Mouse (Mus musculus): Measurements from ENCODE around the gene Fam173b.

DNA sequence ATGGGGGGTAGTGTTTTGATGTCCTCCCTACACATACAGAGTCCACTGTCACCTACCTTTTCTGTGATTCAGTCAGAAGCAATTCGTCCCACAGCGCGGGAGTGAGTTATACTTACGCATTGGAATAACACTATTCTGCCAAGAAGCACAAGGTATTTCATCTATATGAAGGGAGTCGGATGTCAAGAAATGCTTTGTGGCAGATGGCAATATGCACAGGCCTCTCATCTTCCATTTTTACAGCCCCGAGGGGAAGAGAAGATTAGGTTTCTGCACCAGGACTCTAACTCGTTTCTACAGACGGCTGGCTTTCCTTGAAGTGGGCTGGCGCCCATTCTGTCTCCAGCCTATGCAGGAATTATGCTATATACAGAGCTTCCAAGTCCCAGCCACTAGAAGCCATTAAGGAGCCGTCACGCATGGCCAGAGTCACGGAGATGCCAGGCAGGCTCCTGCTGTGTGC is 29.8 kb downstream of the Fam173b start:
- TF ChIP-seq CTCF (conservative IDR thresholded peaks at IDR 0.05; ENCODE audit: insufficient read depth, insufficient read length, low read depth, low read length) (no peak), POLR2A (IDR thresholded peaks at IDR 0.05; ENCODE audit: low read depth, low read length) (no peak)
